Mouse (Mus musculus): ENCODE measurements around the gene Gm572.

Gene Gm572

GRCm38 (mm10) chr4:148643291-148644156, at the start of gene Gm572:
Gene Gm572 (plus strand): TSS chr4:148643317.
- no peak for DNase-seq (ENCODE audit: low read depth)

DNA sequence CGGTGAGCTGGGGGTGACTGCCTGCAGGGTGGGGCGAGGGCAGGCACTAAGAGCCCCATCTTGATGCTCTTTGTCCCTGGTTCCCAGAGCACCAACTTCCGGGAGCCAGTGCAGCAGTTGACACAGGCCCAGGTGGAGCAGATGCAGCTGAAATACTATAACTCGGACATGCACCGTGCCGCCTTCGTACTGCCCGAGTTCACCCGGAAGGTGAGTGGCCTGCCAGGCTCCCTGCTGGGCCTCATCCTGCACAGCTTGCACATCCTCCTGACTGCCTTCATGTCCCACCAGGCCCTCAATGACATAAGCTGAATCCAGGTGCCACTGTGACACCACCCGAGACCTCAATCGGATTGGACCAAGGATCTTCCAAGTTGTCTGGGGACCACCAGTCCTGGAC, 49.1 kb upstream of the Gm572 start:
- no peak for DNase-seq (ENCODE audit: low read depth)

- DNase-seq (ENCODE audit: low read depth): no peak
These were observed 47.2 kb upstream of the Gm572 start for GRCm38 (mm10) chr4:148595916-148596315.

DNA sequence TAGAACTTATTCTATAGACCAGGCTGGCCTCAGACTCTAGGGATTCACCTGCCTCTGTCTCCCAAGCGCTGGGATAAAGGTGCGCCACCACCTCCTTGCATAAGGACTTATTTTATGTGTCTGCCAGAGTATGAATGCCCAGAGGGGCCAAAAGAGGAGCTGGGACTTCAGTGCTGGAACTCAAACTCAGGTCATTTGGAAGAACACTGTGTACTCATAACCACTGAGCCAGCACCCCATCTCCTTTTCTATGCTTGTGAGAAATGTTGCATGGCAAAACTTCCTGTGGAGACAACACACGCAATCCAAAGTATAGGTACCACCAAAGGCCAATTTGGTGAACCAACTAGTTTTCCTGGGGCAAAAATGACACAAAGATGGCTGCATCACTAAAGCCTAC, 46.4 kb upstream of the Gm572 start:
- DNase-seq (ENCODE audit: low read depth): no peak

DNA sequence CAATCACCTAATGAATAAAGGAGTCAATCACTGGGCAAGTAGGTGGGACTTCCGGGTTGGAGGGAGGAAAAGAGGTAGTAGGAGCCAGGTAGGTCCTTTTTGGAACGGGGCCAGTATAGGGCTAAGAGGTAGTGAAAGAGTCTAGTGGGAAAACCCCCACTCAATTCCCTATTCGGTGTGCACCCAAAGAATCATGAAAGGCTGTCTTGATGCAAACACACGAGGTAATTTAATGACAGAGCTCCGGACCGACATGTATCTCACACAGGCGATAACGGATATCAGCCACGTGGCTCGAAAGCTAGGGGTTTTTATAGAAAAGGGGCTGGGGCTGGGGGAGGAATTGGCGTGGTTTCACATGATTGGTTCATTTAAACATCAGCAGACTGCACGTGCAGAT, 44.3 kb upstream of the Gm572 start:
- DNase-seq (ENCODE audit: low read depth): no peak

GRCm38 (mm10) chr4:148600316-148600715, 42.8 kb upstream of the Gm572 start:
- DNase-seq (ENCODE audit: low read depth): no peak

DNA sequence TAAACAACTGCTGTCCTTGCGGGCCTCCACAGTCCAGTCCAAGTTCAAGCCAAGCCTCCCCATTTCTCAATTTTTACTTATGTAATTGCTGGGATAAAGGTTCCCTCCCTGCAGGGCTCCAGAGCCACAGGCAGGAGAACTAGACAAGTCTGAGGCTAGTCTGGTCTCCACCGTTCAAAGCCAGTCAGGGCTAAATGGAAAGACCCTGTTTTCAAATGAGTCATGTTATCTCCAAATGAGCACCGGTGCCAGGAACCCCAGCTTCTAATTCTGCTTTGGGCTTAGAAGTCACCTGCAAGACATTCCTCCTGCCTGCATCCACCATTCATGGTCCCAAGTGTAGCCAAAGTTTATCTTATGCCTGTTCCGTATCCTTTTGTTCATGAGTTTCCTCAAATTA, 41.2 kb upstream of the Gm572 start:
- DNase-seq (ENCODE audit: low read depth): no peak

DNA sequence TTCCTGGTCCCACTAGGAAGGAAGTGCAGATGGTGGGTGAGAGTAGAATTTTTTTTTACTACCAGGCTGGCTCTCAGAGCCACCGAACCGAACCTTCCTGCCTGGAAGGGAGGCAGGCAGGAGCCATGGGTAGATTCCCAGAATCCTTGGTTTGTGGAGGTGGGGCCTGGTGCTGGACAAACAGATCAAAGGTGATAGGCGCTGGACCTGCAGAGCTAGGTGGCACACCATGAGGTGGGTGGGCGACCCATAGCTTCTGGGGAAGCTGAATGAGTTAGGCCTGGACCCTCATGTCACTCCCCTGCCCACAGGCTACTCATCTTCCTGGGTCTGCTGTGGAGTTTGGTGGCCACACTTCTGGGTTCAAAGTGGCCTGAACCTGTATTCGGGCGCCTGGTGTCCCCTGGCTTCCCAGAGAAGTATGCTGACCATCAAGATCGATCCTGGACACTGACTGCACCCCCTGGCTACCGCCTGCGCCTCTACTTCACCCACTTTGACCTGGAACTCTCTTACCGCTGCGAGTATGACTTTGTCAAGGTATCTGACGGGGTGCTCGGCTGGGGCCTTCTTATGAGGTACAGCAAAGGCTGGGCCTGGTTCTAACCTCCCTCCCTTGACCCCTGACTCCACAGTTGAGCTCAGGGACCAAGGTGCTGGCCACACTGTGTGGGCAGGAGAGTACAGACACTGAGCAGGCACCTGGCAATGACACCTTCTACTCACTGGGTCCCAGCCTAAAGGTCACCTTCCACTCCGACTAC, 40.6 kb upstream of the Gm572 start, which contains the start of gene Masp2:
TSS of gene Masp2 (plus strand) at position 198 of the 764 bp plus-strand sequence.
- DNase-seq (ENCODE audit: low read depth): no peak

DNA sequence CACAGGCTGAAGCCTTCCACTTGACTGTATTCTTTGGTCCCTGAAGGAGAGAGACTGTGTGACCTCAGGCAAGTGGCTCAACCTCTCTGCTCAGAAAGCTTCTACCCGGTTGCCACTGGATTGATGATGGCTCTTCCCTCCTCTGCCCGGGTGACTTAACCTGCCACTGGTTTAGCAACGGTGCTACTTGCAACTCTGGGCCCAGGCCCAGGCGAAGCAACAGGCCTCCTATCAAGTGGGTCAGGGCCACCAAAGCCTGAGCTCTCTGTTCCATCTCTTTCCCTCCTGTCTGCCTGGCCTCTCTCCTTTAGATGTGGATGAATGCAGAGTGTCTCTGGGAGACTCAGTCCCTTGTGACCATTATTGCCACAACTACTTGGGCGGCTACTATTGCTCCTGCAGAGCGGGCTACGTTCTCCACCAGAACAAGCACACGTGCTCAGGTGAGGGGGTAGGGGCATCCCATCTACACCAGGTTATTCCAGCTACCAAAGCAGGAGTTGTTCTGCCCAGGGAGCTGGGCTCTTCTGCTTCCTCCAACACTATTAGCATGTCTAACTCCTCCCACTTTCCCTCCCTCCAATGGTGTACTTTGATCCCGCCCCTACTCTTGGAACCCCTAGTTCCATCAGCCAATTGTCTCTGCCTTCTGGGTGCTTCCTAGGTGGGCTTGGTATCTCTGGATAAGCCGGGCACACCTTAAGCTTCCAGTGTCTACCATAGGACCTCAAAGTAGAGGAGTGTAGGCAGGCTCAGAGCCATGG, 39.6 kb upstream of the Gm572 start:
- DNase-seq (ENCODE audit: low read depth): no peak

DNA sequence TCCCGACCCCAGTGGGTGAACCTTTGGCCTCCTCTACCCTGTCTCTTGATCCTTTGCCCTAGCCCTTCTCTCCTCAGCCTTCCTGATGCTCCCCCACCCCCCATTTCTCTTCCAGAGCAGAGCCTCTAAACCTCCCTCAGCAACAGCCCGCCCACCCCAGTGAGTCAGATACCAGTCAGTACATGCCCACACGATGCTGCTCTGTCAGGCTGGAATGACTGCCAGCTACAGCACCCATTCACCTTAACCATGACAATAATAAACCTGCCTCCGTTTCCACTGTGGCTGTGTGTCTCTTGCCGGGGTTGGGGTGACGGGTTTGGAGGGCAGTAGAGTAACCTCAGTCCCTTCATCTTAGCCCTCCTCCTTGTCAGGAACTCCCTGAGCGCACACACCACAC, 39.0 kb upstream of the Gm572 start:
- peak; percentile 66 for DNase-seq (ENCODE audit: low read depth)

- DNase-seq (ENCODE audit: low read depth): peak; percentile 77
These were observed 38.5 kb upstream of the Gm572 start for GRCm38 (mm10) chr4:148604541-148605165.

- peak; percentile 85 for DNase-seq (ENCODE audit: low read depth)
These were observed 35.4 kb upstream of the Gm572 start for GRCm38 (mm10) chr4:148607758-148608157.

- DNase-seq (ENCODE audit: low read depth): no peak
These were observed 33.3 kb upstream of the Gm572 start for GRCm38 (mm10) chr4:148609805-148610204.

DNA sequence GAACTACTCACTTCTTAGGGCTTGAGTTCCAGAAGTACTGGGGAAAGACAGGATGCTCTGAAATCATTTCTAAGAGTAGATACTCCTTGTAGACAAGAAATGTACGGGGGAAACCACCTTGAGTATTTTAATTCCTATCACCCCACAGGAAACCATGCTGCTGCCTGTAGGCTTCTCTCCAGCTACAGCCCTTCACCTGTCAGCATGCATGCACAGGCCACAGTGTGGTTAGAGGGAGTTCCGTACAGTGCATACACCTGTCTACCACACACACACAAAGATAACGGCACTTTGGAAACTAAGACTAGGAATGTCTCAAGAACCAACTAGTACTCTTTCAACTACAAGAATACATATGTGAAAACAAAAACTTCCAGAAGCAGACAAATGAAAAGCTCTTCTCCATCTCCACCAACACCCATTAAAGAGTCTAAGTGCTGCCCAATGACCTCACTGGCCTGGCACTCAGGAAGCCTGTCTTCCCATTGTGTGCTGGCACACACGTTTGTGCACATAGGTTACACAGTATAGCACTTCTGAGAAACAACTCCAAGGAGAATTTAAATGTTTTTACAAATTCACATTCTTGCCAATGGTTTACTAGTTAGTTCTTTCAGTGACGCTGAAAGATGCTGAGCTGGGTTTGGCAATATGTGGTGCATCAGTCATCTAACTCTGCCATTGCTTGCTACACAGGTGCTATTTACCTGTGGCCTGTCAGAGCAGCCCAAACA, 32.3 kb upstream of the Gm572 start:
- no peak for DNase-seq (ENCODE audit: low read depth)

DNA sequence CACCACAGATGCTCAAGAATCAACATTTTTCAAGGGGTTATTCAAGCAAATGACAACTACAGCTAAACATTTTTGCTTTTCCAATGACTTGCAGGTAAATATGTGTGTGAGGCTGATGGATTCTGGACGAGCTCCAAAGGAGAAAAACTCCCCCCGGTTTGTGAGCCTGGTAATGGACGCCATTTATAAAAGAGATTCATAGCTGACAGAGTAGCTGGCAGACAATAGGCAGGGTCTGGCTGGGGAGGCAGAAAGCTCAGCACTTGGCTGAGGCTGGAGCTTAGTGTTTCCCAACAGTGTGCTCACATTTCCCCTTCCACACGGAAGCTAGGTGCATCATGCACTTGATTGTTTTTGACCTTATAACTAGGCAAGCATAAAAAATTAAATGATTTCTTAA, 30.6 kb upstream of the Gm572 start:
- DNase-seq (ENCODE audit: low read depth): no peak

DNA sequence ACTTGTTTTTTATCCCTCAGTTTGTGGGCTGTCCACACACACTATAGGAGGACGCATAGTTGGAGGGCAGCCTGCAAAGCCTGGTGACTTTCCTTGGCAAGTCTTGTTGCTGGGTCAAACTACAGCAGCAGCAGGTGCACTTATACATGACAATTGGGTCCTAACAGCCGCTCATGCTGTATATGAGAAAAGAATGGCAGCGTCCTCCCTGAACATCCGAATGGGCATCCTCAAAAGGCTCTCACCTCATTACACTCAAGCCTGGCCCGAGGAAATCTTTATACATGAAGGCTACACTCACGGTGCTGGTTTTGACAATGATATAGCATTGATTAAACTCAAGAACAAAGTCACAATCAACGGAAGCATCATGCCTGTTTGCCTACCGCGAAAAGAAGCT, 29.4 kb upstream of the Gm572 start:
- no peak for DNase-seq (ENCODE audit: low read depth)

DNA sequence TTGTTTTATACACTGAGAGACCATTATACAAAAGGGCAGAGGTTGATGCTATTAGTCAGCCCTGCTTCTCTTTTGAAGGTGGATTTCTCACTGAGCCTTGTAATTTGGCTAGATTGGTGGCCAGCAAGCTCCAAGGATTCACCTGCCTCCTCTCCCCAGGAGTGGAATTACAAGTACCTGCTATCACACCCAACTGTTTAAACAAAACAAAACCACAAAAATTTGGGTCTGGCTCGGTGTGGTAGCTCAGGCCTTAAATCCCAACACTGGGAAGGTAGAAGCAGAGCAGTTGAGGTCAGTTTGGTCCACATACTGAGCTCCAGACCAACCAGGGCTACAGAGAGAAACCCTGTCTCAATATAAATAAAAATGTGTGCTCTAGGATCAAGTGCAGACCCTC, 23.3 kb upstream of the Gm572 start:
- no peak for DNase-seq (ENCODE audit: low read depth)

DNA sequence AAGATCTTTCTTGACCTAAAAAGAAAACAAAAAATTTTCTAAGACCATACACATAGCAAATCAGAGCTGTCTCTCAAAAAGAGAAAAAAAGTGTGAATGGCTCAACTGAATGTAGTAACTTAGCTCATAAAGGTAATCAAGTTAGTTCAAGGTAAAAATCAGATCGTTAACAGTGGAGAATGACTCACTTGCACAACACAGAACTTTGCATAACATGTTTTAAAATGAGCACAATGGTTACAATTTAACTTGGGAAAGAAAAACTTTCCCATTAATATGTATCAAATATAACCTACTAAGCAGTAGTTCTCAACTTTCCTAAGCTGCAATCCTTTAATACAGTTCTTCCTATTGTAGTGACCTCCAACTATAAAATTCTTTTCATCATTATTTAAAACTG, 22.4 kb upstream of the Gm572 start:
- DNase-seq (ENCODE audit: low read depth): no peak

DNA sequence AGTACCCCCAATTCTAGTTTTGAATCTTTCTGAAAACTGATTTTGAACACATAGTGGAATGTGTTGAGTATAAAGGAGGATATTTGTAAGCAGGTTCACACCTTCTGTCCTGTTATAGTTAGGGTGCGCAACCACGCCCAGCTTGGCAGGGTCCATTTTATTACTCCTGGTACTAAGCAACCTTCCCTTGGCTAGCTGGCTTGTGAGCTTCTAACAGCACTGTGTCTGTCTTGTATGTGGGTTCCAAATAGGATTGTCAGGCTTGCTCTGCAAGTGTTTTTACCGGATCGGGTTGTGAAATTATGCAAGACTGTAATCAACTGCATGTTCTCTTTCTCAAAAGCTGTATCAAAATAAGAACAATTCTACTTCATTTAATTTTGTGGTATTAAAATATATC, 20.6 kb upstream of the Gm572 start:
- DNase-seq (ENCODE audit: low read depth): no peak

- DNase-seq (ENCODE audit: low read depth): no peak
These were observed 19.5 kb upstream of the Gm572 start for GRCm38 (mm10) chr4:148623609-148624008.

DNA sequence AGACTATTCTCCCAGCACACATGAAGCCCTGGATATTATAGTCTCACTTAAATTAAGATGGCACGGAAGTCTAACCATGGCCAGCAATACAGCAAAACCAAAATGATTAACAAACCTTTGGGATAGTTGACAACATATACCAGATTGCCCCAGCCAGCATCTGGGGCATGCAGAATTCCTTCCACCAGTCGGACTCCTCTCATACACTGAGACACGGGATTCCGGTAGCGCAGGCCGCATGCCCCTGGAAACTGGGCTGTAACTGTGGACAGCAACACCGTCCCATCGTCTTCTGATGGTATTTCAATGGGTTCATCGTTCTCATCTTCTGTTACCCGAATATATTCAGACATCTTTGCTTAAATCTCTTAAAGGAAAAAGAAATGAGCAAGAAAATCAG, 18.1 kb upstream of the Gm572 start:
- no peak for DNase-seq (ENCODE audit: low read depth)

Data from NIH3T3 (cell line).